9 mouse cellular contexts compared by ENCODE assay signal in the genomic region with DNA sequence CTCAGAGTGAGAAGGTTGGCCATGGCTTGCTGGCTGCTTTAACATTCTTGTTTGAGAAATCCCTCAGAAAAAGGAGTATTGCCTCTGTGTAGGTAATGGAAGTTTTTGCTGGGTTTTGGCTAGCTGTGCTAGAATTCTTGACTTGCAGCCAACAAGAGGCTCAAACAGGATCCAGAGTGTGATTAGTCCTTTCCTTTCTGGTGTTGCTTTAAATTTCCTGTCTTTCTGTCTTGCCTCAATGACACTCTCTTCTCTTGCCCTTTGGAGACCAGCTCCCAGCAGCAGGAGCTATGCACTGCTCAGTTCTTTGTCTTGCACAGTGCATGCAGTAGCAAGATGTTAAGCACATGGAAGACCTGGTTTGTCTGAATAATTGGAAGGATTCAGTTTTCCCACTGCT.
DNase-seq lines count a peak whose midpoint lies in the region; ATAC-seq and TF ChIP-seq lines count a peak whose summit lies in the region.
"Had no signal": no experiment of that assay in that cellular context is flagged by ENCODE, and none has a peak within 500 bp of the region (broad histone marks: within the 10 kb centered on the region; RNA-seq: fewer than 3 reads in every experiment).

No protein-coding gene starts in this region.

- no peak overlapping the region for H3K4me2 ChIP-seq in forebrain, embryonic 13.5 days
- no peak overlapping the region for H3K4me2 ChIP-seq in forebrain, embryonic 12.5 days
- H3K4me2 ChIP-seq in heart, embryonic 15.5 days, result no peak overlapping the region
- H3K4me2 ChIP-seq in lung, embryonic 14.5 days, result no peak overlapping the region

- H3K36me3 ChIP-seq in forebrain, embryonic 13.5 days (ENCODE audit: poor library complexity, severe bottlenecking), result peaks cover 23% of the 10 kb centered on the region; the same call in 1 of the 2 replicates
- peaks cover 7% of the 10 kb centered on the region for H3K36me3 ChIP-seq in forebrain, embryonic 12.5 days (replicated peaks)
- H3K36me3 ChIP-seq in heart, embryonic 15.5 days, result peaks cover 5% of the 10 kb centered on the region; the same call in 1 of the 2 replicates
- 0 out of 2 replicates have a peak, but pooled peaks cover 1% of the 10 kb centered on the region for H3K36me3 ChIP-seq in lung, embryonic 14.5 days (ENCODE audit: insufficient read depth)

- no peak overlapping the region for H3K9ac ChIP-seq in forebrain, embryonic 13.5 days
- H3K9ac ChIP-seq in forebrain, embryonic 12.5 days, result no peak overlapping the region
- H3K9ac ChIP-seq in heart, embryonic 15.5 days, result no peak overlapping the region
- H3K9ac ChIP-seq in lung, embryonic 14.5 days, result no peak overlapping the region

- ATAC-seq in forebrain, embryonic 13.5 days, result 0 out of 2 replicates have a peak, but pooled peaks have one; percentile 43
- no peak for ATAC-seq in forebrain, embryonic 12.5 days (ENCODE audit: low FRiP score)
- ATAC-seq in heart, embryonic 15.5 days (replicated peaks; ENCODE audit: insufficient number of reproducible peaks, insufficient read depth, low FRiP score, low read depth), result peak; percentile 86
- peak; percentile 87 for ATAC-seq in lung, embryonic 14.5 days (ENCODE audit: insufficient read depth)
- ATAC-seq in erythroid progenitor cell, adult 5-6 weeks (replicated peaks; ENCODE audit: low FRiP score, poor library complexity, severe bottlenecking), result no peak

- H3K27me3 ChIP-seq in forebrain, embryonic 13.5 days, result no peaks in the 10 kb centered on the region
- H3K27me3 ChIP-seq in forebrain, embryonic 12.5 days, result no peaks in the 10 kb centered on the region
- H3K27me3 ChIP-seq in heart, embryonic 15.5 days, result no peaks in the 10 kb centered on the region
- no peaks in the 10 kb centered on the region for H3K27me3 ChIP-seq in lung, embryonic 14.5 days (ENCODE audit: insufficient read depth, low read length)

- peak; percentile 33 for DNase-seq in adrenal gland, postnatal 14 days
- peak; percentile 87 for DNase-seq in lung, embryonic 14.5 days
- no peak for DNase-seq in thymus, postnatal 14 days
- DNase-seq in natural killer cell, adult 2 months (ENCODE audit: low spot score in 2 of 2), result no peak
- DNase-seq: right cerebral cortex, postnatal 14 days had no signal

- peaks cover 10% of the 10 kb centered on the region for H3K4me1 ChIP-seq in forebrain, embryonic 13.5 days
- H3K4me1 ChIP-seq in forebrain, embryonic 12.5 days, result no peaks in the 10 kb centered on the region
- peaks cover 38% of the 10 kb centered on the region for H3K4me1 ChIP-seq in heart, embryonic 15.5 days (replicated peaks)
- H3K4me1 ChIP-seq in lung, embryonic 14.5 days (ENCODE audit: insufficient read depth), result peaks cover 18% of the 10 kb centered on the region; the same call in 1 of the 2 replicates

- no peak for TF ChIP-seq CTCF in lung, embryonic 14.5 days (IDR thresholded peaks at IDR 0.05; ENCODE audit: low read depth)

- no peak overlapping the region for H3K4me3 ChIP-seq in forebrain, embryonic 13.5 days
- H3K4me3 ChIP-seq in forebrain, embryonic 12.5 days (replicated peaks), result no peak overlapping the region
- no peak overlapping the region for H3K4me3 ChIP-seq in heart, embryonic 15.5 days
- H3K4me3 ChIP-seq in lung, embryonic 14.5 days (ENCODE audit: low read depth, low read length), result no peak overlapping the region

- peak overlapping the region; percentile 15; the same call in 1 of the 2 replicates for H3K27ac ChIP-seq in forebrain, embryonic 13.5 days
- H3K27ac ChIP-seq in forebrain, embryonic 12.5 days, result no peak overlapping the region
- peak overlapping the region; percentile 77 for H3K27ac ChIP-seq in heart, embryonic 15.5 days
- peak overlapping the region; percentile 69 for H3K27ac ChIP-seq in lung, embryonic 14.5 days (ENCODE audit: low read depth)

- no peaks in the 10 kb centered on the region for H3K9me3 ChIP-seq in forebrain, embryonic 13.5 days (replicated peaks)
- H3K9me3 ChIP-seq in forebrain, embryonic 12.5 days, result no peaks in the 10 kb centered on the region
- no peaks in the 10 kb centered on the region for H3K9me3 ChIP-seq in heart, embryonic 15.5 days (replicated peaks)
- H3K9me3 ChIP-seq in lung, embryonic 14.5 days (ENCODE audit: low read depth, low read length), result no peaks in the 10 kb centered on the region

Comparison
In these comparisons a context has a peak if more than half of its experiments do, and no peak if none do; other contexts are left out.
1. ATAC-seq: peak in forebrain, embryonic 13.5 days (single experiment), heart, embryonic 15.5 days (single experiment) and lung, embryonic 14.5 days (single experiment); none in forebrain, embryonic 12.5 days (single experiment) and erythroid progenitor cell, adult 5-6 weeks (single experiment).
2. DNase-seq: peak in adrenal gland, postnatal 14 days (single experiment) and lung, embryonic 14.5 days (single experiment); none in thymus, postnatal 14 days (single experiment) and natural killer cell, adult 2 months (0 of 2).